Mouse (Mus musculus) cerebellum, adult 2 months (tissue): ENCODE data around the gene Cd5.

Experiments used
- CTCF ChIP-seq: fragments of 200-500 bp; IDR thresholded peaks from 2 replicates; pipeline ENCODE4 v1.5.1; 2011; ENCODE audit warnings: low read depth, mild to moderate bottlenecking, control low read depth, low read length, moderate library complexity, borderline replicate concordance; ENCODE audit not compliant: insufficient read depth
- POLR2A ChIP-seq: fragments of 200-500 bp; IDR thresholded peaks from 2 replicates; pipeline ENCODE4 v1.6.1; 2011; ENCODE audit warnings: low read length, control low read depth, borderline replicate concordance; ENCODE audit not compliant: insufficient read depth

DNA sequence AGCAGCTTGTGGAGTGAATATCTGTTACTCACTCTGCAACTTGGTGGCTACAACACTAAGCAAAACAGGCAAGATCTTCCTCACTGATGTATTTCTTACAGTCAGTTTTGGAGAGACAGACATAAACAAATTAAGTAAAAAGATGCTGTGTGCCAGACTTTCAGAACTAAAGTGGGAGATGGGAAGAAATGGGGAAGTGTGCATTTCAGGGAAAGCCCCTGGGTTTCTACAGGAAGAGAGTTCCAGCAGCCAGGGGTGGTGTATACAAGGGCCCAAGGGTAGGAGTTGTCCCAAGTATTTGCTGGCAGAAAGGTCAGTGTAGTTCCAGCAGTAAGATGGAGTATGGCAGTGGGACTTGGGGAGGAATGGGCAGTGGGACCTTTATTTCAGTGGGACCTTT, 20.7 kb upstream of the Cd5 start:
- TF ChIP-seq CTCF = no peak
- TF ChIP-seq POLR2A = no peak
